Mouse (Mus musculus) CD4-positive helper T cell, adult 2 months (primary cell): ENCODE results near the gene Atp6v1a.

Experiments
- DNase-seq: peaks from one replicate; pipeline ENCODE4 v3.0.0-alpha.2; 2012; ENCODE audit warnings: low read depth, missing footprints, low spot score

Gene Atp6v1a

DNA sequence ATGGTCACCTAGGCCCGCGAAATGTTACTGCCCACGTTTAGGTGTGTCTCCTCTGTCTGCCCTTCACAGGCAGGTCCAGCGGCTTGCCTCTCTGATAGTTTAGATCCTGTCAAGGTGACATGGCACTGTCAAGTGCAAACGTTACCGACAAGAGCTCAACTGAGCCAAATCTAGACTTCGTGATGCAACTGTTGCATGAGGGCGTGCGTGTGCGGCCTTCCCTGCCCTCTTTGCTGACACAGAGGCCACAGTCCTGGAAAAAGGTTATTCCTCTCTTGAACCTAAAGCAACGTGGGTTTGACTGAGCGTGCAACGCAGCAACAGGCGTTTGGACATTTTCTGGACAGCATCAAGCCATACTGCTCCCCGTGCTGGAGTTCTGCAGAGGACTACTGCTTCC lies 78.2 kb downstream of the Atp6v1a start:
- DNase-seq: no peak

DNA sequence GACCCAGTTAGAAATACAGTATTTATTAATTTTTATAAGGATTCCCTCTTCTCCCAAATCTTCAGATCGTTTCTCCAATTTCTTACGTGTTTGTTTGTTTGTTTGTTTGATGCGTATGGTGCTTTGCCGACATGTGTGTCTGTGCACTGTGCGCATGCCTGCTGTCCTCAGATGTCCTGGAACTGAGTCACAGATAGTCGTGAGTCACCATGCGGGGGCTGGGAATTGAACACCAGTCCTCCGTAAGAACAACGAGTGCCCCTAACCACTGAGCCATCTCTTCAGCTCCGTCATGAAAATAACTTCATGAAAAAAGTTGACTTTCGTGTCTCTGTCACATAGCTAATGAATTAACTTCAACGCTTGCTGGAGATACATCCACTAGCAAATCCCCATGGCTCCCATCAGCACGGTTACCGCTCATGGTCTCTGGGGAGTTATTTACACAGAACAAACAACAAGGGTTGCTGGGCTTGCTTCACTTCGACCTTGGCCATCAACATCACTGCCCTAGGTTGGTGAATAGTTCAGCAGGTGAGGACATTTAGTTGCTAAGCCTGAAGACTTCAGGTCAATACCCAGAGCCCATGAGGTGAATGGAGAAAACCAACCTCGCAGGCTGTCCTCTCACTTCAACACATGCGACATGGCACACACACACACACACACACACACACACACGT lies 78.8 kb downstream of the Atp6v1a start:
- DNase-seq: no peak

DNA sequence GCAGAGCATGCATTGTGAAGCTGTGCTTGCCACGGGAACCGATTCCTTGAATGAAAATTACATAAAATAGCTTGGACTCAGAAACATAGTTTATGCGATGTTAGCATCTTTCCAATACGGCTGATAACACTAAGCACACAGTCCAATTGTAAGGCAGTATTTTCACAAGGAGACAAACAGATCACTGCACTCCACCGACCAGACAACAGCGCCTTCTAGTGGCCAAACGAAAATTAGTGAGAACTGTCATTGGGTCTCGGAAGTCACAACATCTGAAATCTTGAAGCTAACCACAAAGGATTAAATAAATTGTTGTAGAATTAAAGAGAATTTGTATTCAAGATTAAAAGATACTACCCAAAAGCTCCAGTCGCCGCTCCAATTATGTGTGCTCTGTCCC lies 80.8 kb downstream of the Atp6v1a start:
- peak; percentile 50 for DNase-seq

DNA sequence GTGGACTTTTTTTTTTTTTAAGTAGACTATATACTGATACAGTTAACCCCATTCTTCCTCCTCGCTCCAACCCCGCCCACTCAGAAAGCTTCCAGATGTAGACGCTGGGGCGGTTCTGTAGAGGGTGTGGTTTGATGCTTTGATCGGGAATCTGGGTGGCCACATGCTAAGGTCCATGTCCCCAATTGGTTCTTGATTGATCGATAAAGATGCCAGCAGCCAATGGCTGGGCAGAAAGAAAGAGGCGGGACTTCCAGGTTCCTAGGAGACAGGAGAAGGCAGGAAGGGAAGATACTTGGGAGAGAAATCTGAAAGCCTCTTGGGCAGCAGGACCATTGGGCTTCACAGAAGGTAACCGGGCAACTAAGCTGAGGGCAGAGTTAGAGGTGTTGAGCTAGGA lies 83.7 kb downstream of the Atp6v1a start:
- DNase-seq: no peak

DNA sequence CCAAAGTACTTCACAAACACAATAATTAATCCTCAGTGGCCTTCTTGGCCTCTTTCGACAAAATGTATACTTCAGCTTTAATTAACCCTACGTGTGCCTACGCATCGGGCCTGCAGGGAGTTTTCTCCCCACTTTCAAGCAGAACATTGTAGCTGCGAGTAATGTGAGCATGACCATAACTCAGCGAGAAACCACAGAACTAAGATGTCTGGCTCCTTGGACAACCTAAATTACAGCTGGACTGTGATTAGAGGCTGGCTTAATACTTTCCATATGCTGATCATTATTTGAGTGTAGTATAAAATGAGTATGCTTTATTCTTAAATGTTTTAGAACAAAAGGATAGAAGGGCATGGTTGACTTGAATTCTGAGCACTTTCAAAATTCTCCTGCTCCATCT lies 86.2 kb downstream of the Atp6v1a start:
- DNase-seq: no peak

DNA sequence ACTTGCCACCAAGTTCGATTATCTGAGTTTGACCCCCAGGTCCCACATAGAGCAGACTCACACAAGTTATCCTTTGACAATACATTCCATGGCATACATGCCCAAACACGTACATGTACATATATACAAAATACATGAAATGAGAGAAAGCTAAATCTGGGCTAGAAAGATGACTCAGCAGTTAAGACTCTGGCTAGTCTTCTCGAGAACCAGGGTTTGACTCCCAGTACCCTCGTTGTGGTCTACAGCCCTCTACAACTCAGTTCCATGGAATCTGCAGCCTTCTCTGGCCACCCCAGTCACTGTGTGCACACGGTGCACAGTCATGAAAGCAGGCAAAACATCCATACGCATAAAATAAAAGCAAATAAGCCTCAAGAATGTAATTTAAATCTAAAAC lies 87.1 kb downstream of the Atp6v1a start:
- DNase-seq: no peak

DNA sequence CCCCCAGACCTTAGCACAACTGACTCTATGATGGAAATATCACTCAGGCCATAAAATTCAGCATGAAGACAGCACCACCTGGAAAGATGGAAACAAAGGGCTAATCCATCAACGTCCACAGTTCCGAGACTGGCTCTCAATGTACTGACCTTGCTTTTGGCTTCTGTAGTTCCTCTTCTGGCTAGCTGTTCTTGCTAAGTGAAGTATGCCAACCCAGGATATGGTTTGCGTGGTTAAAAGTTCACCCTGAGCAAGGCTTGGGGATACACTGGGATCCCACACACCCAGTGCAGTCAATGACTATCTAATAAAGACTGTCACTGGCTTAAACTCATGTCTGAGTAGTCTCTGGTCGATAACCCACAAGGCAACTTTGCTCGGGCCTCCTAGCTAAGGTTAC lies 89.4 kb downstream of the Atp6v1a start:
- no peak for DNase-seq

DNA sequence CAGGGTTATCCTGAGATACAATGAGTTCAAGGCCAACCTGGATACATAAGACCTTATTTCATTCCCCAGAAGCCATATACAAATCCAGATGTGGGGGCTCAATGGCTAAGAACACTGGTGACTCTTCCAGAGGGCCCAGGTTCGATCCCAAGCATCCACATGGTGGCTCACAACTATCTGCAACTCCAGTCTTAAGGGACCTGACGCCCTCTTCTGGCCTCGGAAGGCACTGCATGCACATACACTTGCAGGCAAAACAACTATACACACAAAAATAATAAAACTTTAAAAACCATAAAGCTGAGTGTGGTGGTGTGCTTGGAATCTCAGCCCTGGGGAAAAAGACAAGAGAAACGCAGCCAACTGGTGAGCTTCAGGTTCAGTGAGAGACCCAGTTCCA lies 100.4 kb downstream of the Atp6v1a start:
- DNase-seq: no peak
